21 mouse cellular contexts compared by ENCODE assay signal in genomic region chr1:44806368-44806767, GRCm38 (mm10).
DNase-seq lines count a peak whose midpoint lies in the region; ATAC-seq and TF ChIP-seq lines count a peak whose summit lies in the region.
"Had no signal": no experiment of that assay in that cellular context is flagged by ENCODE, and none has a peak within 500 bp of the region (broad histone marks: within the 10 kb centered on the region; RNA-seq: fewer than 3 reads in every experiment).

No protein-coding gene starts in this region.

- no peak overlapping the region for H3K27ac ChIP-seq in lung, embryonic 14.5 days (ENCODE audit: low read depth)
- H3K27ac ChIP-seq in lung, embryonic 15.5 days = no peak overlapping the region
- no peak overlapping the region for H3K27ac ChIP-seq in lung, embryonic 16.5 days (ENCODE audit: low read length)

- no peak overlapping the region for H3K9ac ChIP-seq in lung, embryonic 14.5 days
- H3K9ac ChIP-seq in lung, embryonic 15.5 days = no peak overlapping the region
- H3K9ac ChIP-seq in lung, embryonic 16.5 days (ENCODE audit: low read length) = no peak overlapping the region

- no peak for TF ChIP-seq CTCF in lung, embryonic 14.5 days (IDR thresholded peaks at IDR 0.05; ENCODE audit: low read depth)

- ATAC-seq in lung, embryonic 14.5 days (ENCODE audit: insufficient read depth) = no peak
- ATAC-seq in lung, embryonic 15.5 days (ENCODE audit: borderline replicate concordance, extremely low read depth, low FRiP score, low TSS enrichment) = peak; percentile 55; the same call in 1 of the 2 replicates
- ATAC-seq in lung, embryonic 16.5 days (ENCODE audit: low read depth) = peak; percentile 71
- ATAC-seq: activated CD4-positive, CD25-positive, alpha-beta regulatory T cell, adult 4 months; CD4-positive, CD25-positive, alpha-beta regulatory T cell, adult 4 months; Patski had no signal

- no peaks in the 10 kb centered on the region for H3K27me3 ChIP-seq in lung, embryonic 14.5 days (ENCODE audit: insufficient read depth, low read length)
- H3K27me3 ChIP-seq in lung, embryonic 15.5 days = no peaks in the 10 kb centered on the region
- no peaks in the 10 kb centered on the region for H3K27me3 ChIP-seq in lung, embryonic 16.5 days (ENCODE audit: control insufficient read depth, insufficient read depth, low read depth, low read length)
- H3K27me3 ChIP-seq: CH12.LX had no signal

- H3K4me3 ChIP-seq in lung, embryonic 14.5 days (ENCODE audit: low read depth, low read length) = no peak overlapping the region
- no peak overlapping the region for H3K4me3 ChIP-seq in lung, embryonic 15.5 days
- no peak overlapping the region for H3K4me3 ChIP-seq in lung, embryonic 16.5 days (ENCODE audit: low read length)

- H3K4me1 ChIP-seq in lung, embryonic 14.5 days (ENCODE audit: insufficient read depth) = no peaks in the 10 kb centered on the region
- 0 out of 2 replicates have a peak, but pooled peaks cover 3% of the 10 kb centered on the region for H3K4me1 ChIP-seq in lung, embryonic 15.5 days
- no peaks in the 10 kb centered on the region for H3K4me1 ChIP-seq in lung, embryonic 16.5 days (replicated peaks; ENCODE audit: control insufficient read depth, insufficient read depth, low read length)

- peak; percentile 21 for DNase-seq in lung, embryonic 14.5 days
- no peak for DNase-seq in lung, postnatal 25 days (ENCODE audit: low spot score)
- DNase-seq in lung, postnatal 4 days = no peak
- DNase-seq in lung, postnatal 10 days = no peak
- DNase-seq: adrenal gland, adult 2 months; adrenal gland, adult 8-10 months; adrenal gland, postnatal 10 days; adrenal gland, postnatal 14 days; adrenal gland, postnatal 25 days; adrenal gland, postnatal 36 days; B cell, adult 2 months; cerebellum, adult 11 months; cerebellum, adult 11-12 months; cerebellum, adult 18-20 months had no signal

- H3K9me3 ChIP-seq in lung, embryonic 14.5 days (ENCODE audit: low read depth, low read length) = no peaks in the 10 kb centered on the region
- no peaks in the 10 kb centered on the region for H3K9me3 ChIP-seq in lung, embryonic 15.5 days
- H3K9me3 ChIP-seq in lung, embryonic 16.5 days (ENCODE audit: control insufficient read depth, low read length) = no peaks in the 10 kb centered on the region
- H3K9me3 ChIP-seq: G1E had no signal

- H3K36me3 ChIP-seq in lung, embryonic 14.5 days (ENCODE audit: insufficient read depth) = no peaks in the 10 kb centered on the region
- no peaks in the 10 kb centered on the region for H3K36me3 ChIP-seq in lung, embryonic 15.5 days
- H3K36me3 ChIP-seq in lung, embryonic 16.5 days (ENCODE audit: control insufficient read depth, insufficient read depth, low read length) = no peaks in the 10 kb centered on the region
- H3K36me3 ChIP-seq: G1E had no signal

- no peak overlapping the region for H3K4me2 ChIP-seq in lung, embryonic 14.5 days
- H3K4me2 ChIP-seq in lung, embryonic 15.5 days = no peak overlapping the region
- no peak overlapping the region for H3K4me2 ChIP-seq in lung, embryonic 16.5 days (ENCODE audit: low read depth, low read length)
